Mouse (Mus musculus): ENCODE measurements at regions not wholly inside any gene's neighbourhood (a gene's known extent, or its start where the extent isn't known, plus 50 kb on each side); places are given as distances from the start of the nearest gene placed in this dataset.

DNA sequence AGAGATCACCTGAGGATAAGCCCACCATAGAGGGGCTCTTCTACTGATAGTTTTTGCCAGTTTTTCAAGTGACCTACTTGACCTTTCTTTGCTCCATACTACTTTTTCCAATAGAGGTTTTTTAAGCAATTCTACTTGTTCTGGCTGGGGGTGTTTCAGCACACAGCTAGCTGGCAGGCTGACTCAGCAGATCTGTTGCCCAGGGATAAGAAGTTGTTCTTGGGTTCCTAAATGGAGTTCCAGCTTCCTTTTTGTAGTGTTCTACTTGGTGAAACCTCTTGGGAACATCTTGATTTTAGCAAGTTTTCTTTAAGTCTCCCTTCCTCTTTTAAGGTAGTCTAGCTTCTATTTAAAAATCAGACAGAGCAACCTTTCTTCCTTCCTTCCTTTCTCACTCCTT, 61.0 kb downstream of the 4930474N05Rik start:
- no peak overlapping the region for H3K4me2 ChIP-seq (ENCODE audit: low read depth, low read length)
- H3K27ac ChIP-seq (ENCODE audit: low read length) = no peak overlapping the region
- H3K4me1 ChIP-seq (ENCODE audit: control insufficient read depth, low read depth, low read length) = no peaks in the 10 kb centered on the region
- H3K9me3 ChIP-seq (replicated peaks; ENCODE audit: control insufficient read depth, low read length) = no peaks in the 10 kb centered on the region
- H3K36me3 ChIP-seq (ENCODE audit: control insufficient read depth, insufficient read depth) = no peaks in the 10 kb centered on the region
- H3K27me3 ChIP-seq (ENCODE audit: control insufficient read depth, insufficient read depth, low read depth, low read length) = no peaks in the 10 kb centered on the region
- ATAC-seq (ENCODE audit: low read depth) = no peak
- no peak overlapping the region for H3K9ac ChIP-seq (ENCODE audit: low read depth, low read length)
- H3K4me3 ChIP-seq (ENCODE audit: low read depth, low read length) = no peak overlapping the region

DNA sequence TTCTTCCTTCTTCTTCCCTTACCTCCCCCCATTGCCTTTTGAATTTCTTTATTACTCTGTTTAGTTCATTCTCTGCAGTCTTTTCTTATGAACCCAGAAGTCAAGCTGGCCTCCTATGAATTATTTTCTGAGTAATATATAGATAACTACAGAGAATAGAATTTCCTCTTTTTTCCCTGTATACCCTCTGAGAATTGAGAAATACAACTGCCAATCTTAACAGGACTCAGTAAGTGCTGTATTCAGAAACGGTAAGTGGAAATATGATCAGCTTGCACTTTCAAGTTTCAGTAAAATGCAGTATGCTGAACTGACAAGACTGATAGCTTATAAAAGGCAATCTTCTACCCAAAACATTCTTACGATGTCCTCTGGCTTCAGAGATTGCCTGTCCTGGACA, 61.5 kb downstream of the 4930474N05Rik start:
- no peak overlapping the region for H3K9ac ChIP-seq (ENCODE audit: low read depth, low read length)
- no peak overlapping the region for H3K4me3 ChIP-seq (ENCODE audit: low read depth, low read length)
- ATAC-seq (ENCODE audit: low read depth) = no peak
- 58% methylated on average over 2 of the region's 2 CpGs for WGBS (ENCODE audit: insufficient replicate concordance)
- no peak overlapping the region for H3K27ac ChIP-seq (ENCODE audit: low read length)
- no peak overlapping the region for H3K4me2 ChIP-seq (ENCODE audit: low read depth, low read length)
- no peaks in the 10 kb centered on the region for H3K36me3 ChIP-seq (ENCODE audit: control insufficient read depth, insufficient read depth)
- no peaks in the 10 kb centered on the region for H3K4me1 ChIP-seq (ENCODE audit: control insufficient read depth, low read depth, low read length)
- H3K9me3 ChIP-seq (replicated peaks; ENCODE audit: control insufficient read depth, low read length) = no peaks in the 10 kb centered on the region
- no peaks in the 10 kb centered on the region for H3K27me3 ChIP-seq (ENCODE audit: control insufficient read depth, insufficient read depth, low read depth, low read length)

GRCm38 (mm10) chr14:36183701-36184100, 89.0 kb downstream of the 4930474N05Rik start:
- H3K4me2 ChIP-seq (ENCODE audit: low read depth, low read length) = no peak overlapping the region
- no peaks in the 10 kb centered on the region for H3K36me3 ChIP-seq (ENCODE audit: control insufficient read depth, insufficient read depth)
- no peak overlapping the region for H3K9ac ChIP-seq (ENCODE audit: low read depth, low read length)
- 49% methylated on average over 1 of the region's 1 CpGs for WGBS (ENCODE audit: insufficient replicate concordance)
- ATAC-seq (ENCODE audit: low read depth) = no peak
- no peaks in the 10 kb centered on the region for H3K9me3 ChIP-seq (replicated peaks; ENCODE audit: control insufficient read depth, low read length)
- no peaks in the 10 kb centered on the region for H3K27me3 ChIP-seq (ENCODE audit: control insufficient read depth, insufficient read depth, low read depth, low read length)
- no peaks in the 10 kb centered on the region for H3K4me1 ChIP-seq (ENCODE audit: control insufficient read depth, low read depth, low read length)
- H3K27ac ChIP-seq (ENCODE audit: low read length) = no peak overlapping the region
- no peak overlapping the region for H3K4me3 ChIP-seq (ENCODE audit: low read depth, low read length)

DNA sequence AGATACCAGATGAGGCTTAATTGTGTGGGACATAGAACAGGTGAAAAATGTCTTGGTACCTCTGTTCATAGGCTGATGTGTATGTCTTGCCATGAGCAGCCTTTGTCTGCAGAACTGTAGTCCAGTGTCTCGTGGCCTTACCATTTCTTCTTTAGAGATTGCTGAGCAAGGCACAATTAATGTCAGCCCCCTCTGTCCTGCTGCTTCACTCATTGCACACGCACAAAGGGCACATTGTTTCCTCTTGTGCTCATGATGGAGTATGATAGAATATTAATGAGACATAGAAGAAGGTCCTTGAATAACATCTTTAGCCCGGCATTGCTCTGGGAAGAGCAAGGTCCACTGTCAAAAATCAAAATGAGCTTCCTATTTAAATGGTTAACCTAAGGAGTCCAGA, 101.8 kb downstream of the 4930474N05Rik start:
- H3K27me3 ChIP-seq (ENCODE audit: control insufficient read depth, insufficient read depth, low read depth, low read length) = no peaks in the 10 kb centered on the region
- no peaks in the 10 kb centered on the region for H3K36me3 ChIP-seq (ENCODE audit: control insufficient read depth, insufficient read depth)
- H3K4me1 ChIP-seq (ENCODE audit: control insufficient read depth, low read depth, low read length) = no peaks in the 10 kb centered on the region
- no peaks in the 10 kb centered on the region for H3K9me3 ChIP-seq (replicated peaks; ENCODE audit: control insufficient read depth, low read length)
- ATAC-seq (ENCODE audit: low read depth) = no peak
- 45% methylated on average over 3 of the region's 3 CpGs for whole genome bisulfite sequencing (ENCODE audit: insufficient replicate concordance)
- H3K4me2 ChIP-seq (ENCODE audit: low read depth, low read length) = no peak overlapping the region
- no peak overlapping the region for H3K27ac ChIP-seq (ENCODE audit: low read length)
- no peak overlapping the region for H3K4me3 ChIP-seq (ENCODE audit: low read depth, low read length)
- no peak overlapping the region for H3K9ac ChIP-seq (ENCODE audit: low read depth, low read length)

- no peaks in the 10 kb centered on the region for H3K4me1 ChIP-seq (ENCODE audit: control insufficient read depth, low read depth, low read length)
- H3K9me3 ChIP-seq (replicated peaks; ENCODE audit: control insufficient read depth, low read length) = no peaks in the 10 kb centered on the region
- H3K9ac ChIP-seq (ENCODE audit: low read depth, low read length) = no peak overlapping the region
- H3K27me3 ChIP-seq (ENCODE audit: control insufficient read depth, insufficient read depth, low read depth, low read length) = no peaks in the 10 kb centered on the region
- ATAC-seq (ENCODE audit: low read depth) = no peak
- no peaks in the 10 kb centered on the region for H3K36me3 ChIP-seq (ENCODE audit: control insufficient read depth, insufficient read depth)
- no peak overlapping the region for H3K4me3 ChIP-seq (ENCODE audit: low read depth, low read length)
- no peak overlapping the region for H3K27ac ChIP-seq (ENCODE audit: low read length)
- no peak overlapping the region for H3K4me2 ChIP-seq (ENCODE audit: low read depth, low read length)
- 95% methylated on average over 5 of the region's 5 CpGs for WGBS (ENCODE audit: insufficient replicate concordance)
Observed at GRCm38 (mm10) chr14:36198396-36198795, 103.7 kb downstream of the 4930474N05Rik start.

DNA sequence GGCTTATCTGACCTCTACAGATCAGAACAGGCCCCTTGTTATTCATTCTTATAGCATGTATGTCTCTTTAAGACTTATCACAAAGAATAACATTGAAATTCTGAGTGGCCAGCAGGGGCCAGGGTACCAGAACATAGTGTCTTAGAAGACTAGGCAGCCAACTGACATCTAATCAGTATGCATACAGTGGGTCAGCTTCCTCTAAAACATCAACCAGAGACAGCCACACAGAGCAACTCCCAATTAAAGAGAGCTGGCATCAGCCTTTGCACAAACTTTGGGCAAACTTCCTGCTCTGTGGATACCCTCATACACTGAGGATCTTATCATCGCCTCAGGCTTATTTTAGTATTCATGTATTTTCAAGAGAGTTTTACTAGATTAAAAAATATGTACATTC, 109.1 kb downstream of the 4930474N05Rik start:
- no peak overlapping the region for H3K27ac ChIP-seq (ENCODE audit: low read length)
- H3K9ac ChIP-seq (ENCODE audit: low read depth, low read length) = no peak overlapping the region
- no peak for ATAC-seq (ENCODE audit: low read depth)
- no peak overlapping the region for H3K4me3 ChIP-seq (ENCODE audit: low read depth, low read length)
- no peaks in the 10 kb centered on the region for H3K27me3 ChIP-seq (ENCODE audit: control insufficient read depth, insufficient read depth, low read depth, low read length)
- whole genome bisulfite sequencing (ENCODE audit: insufficient replicate concordance) = 74% methylated on average over 1 of the region's 1 CpGs
- H3K4me2 ChIP-seq (ENCODE audit: low read depth, low read length) = no peak overlapping the region
- no peaks in the 10 kb centered on the region for H3K9me3 ChIP-seq (replicated peaks; ENCODE audit: control insufficient read depth, low read length)
- no peaks in the 10 kb centered on the region for H3K4me1 ChIP-seq (ENCODE audit: control insufficient read depth, low read depth, low read length)
- no peaks in the 10 kb centered on the region for H3K36me3 ChIP-seq (ENCODE audit: control insufficient read depth, insufficient read depth)

DNA sequence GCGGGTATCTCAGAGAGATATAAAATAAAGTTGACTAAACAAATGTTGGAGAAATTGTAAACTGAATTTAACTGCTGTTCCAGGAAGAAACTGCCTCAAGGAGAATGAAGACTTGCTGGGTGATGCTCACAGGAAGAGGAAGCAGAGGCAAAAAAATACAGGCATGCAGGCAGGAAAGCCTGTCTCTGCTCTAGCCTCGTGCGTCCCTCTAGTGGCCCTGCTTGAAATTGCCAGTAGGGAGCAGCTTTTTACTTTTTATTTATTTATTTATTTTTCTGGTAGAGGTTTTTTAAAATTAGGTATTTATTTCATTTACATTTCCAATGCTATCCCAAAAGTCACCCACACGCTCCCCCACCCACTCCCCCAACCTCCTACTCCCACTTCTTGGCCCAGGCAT, 118.1 kb downstream of the 4930474N05Rik start:
- no peak overlapping the region for H3K9ac ChIP-seq (ENCODE audit: low read depth, low read length)
- H3K27me3 ChIP-seq (ENCODE audit: control insufficient read depth, insufficient read depth, low read depth, low read length) = no peaks in the 10 kb centered on the region
- H3K36me3 ChIP-seq (ENCODE audit: control insufficient read depth, insufficient read depth) = no peaks in the 10 kb centered on the region
- H3K4me3 ChIP-seq (ENCODE audit: low read depth, low read length) = no peak overlapping the region
- no peak overlapping the region for H3K4me2 ChIP-seq (ENCODE audit: low read depth, low read length)
- H3K4me1 ChIP-seq (ENCODE audit: control insufficient read depth, low read depth, low read length) = no peaks in the 10 kb centered on the region
- no peak overlapping the region for H3K27ac ChIP-seq (ENCODE audit: low read length)
- ATAC-seq (ENCODE audit: low read depth) = no peak
- H3K9me3 ChIP-seq (replicated peaks; ENCODE audit: control insufficient read depth, low read length) = no peaks in the 10 kb centered on the region
- WGBS (ENCODE audit: insufficient replicate concordance) = 27% methylated on average over 4 of the region's 4 CpGs

GRCm38 (mm10) chr14:36245849-36246248, 151.1 kb downstream of the 4930474N05Rik start:
- no peak for ATAC-seq (ENCODE audit: low read depth)
- Histone ChIP-seq H3K36me3 (ENCODE audit: control insufficient read depth, insufficient read depth) (no peaks in the 10 kb centered on the region), H3K9me3 (replicated peaks; ENCODE audit: control insufficient read depth, low read length) (no peaks in the 10 kb centered on the region), H3K4me1 (ENCODE audit: control insufficient read depth, low read depth, low read length) (no peaks in the 10 kb centered on the region), H3K4me3 (ENCODE audit: low read depth, low read length) (no peak overlapping the region), H3K27me3 (ENCODE audit: control insufficient read depth, insufficient read depth, low read depth, low read length) (no peaks in the 10 kb centered on the region), H3K4me2 (ENCODE audit: low read depth, low read length) (no peak overlapping the region), H3K9ac (ENCODE audit: low read depth, low read length) (no peak overlapping the region), H3K27ac (ENCODE audit: low read length) (no peak overlapping the region)

DNA sequence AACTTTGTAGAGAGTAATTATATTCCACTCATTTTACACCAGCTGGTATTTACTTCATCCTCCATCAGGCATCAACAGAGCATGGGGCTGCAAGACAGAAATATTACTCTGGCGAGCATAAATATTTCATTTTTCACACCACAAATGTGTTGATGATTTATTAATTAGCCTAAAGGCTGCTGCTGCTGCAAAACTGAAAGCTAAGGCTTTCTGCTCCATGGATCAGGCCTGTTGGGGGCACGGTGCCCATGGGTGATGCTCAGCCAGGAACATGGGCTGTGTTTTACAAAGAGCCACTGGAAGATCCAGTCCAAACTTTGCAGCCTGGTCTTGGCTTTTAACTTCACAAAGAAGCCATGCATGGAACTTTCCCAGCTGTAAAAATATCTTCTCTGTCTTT, 167.4 kb downstream of the 4930474N05Rik start:
- 53% methylated on average over 2 of the region's 2 CpGs for WGBS (ENCODE audit: insufficient replicate concordance)
- no peak overlapping the region for H3K27ac ChIP-seq (ENCODE audit: low read length)
- H3K4me3 ChIP-seq (ENCODE audit: low read depth, low read length) = no peak overlapping the region
- H3K4me1 ChIP-seq (ENCODE audit: control insufficient read depth, low read depth, low read length) = no peaks in the 10 kb centered on the region
- ATAC-seq (ENCODE audit: low read depth) = no peak
- no peaks in the 10 kb centered on the region for H3K27me3 ChIP-seq (ENCODE audit: control insufficient read depth, insufficient read depth, low read depth, low read length)
- H3K36me3 ChIP-seq (ENCODE audit: control insufficient read depth, insufficient read depth) = no peaks in the 10 kb centered on the region
- H3K4me2 ChIP-seq (ENCODE audit: low read depth, low read length) = no peak overlapping the region
- no peaks in the 10 kb centered on the region for H3K9me3 ChIP-seq (replicated peaks; ENCODE audit: control insufficient read depth, low read length)
- no peak overlapping the region for H3K9ac ChIP-seq (ENCODE audit: low read depth, low read length)

GRCm38 (mm10) chr14:36283825-36284414, 189.2 kb downstream of the 4930474N05Rik start:
- H3K36me3 ChIP-seq (ENCODE audit: control insufficient read depth, insufficient read depth) = no peaks in the 10 kb centered on the region
- H3K4me2 ChIP-seq (ENCODE audit: low read depth, low read length) = no peak overlapping the region
- H3K9me3 ChIP-seq (replicated peaks; ENCODE audit: control insufficient read depth, low read length) = no peaks in the 10 kb centered on the region
- no peak overlapping the region for H3K27ac ChIP-seq (ENCODE audit: low read length)
- H3K9ac ChIP-seq (ENCODE audit: low read depth, low read length) = no peak overlapping the region
- no peak for ATAC-seq (ENCODE audit: low read depth)
- H3K4me3 ChIP-seq (ENCODE audit: low read depth, low read length) = no peak overlapping the region
- 32% methylated on average over 1 of the region's 1 CpGs for WGBS (ENCODE audit: insufficient replicate concordance)
- no peaks in the 10 kb centered on the region for H3K27me3 ChIP-seq (ENCODE audit: control insufficient read depth, insufficient read depth, low read depth, low read length)
- no peaks in the 10 kb centered on the region for H3K4me1 ChIP-seq (ENCODE audit: control insufficient read depth, low read depth, low read length)
